Mouse (Mus musculus) hindbrain, embryonic 15.5 days (tissue): ENCODE measurements around the gene Gm2174. TPM values are rescaled to one million over a fixed set of nuclear protein-coding genes. Genes with fewer than 3 reads are reported as not detected.

Experiments used
- polyA plus RNA-seq: library from polyadenylated mRNA; unstranded; fragments of >200 nt; fragmentation: Nextera tagmentation; extraction: Ambion mirVana; gene quantifications from 2 replicates; pipeline ENCODE4 v1.2.1, GENCODE M21; 2015

Gm2174 gene
- polyA plus RNA-seq, 1 experiment from 2014 or later = 1.4 TPM

Other genes starting within 250 kb of the Gm2174 start
- gene Gm773, start 235.1 kb upstream of the Gm2174 start, polyA plus RNA-seq = not detected in 2 replicates
- gene Zfp449, start 101.6 kb upstream of the Gm2174 start, polyA plus RNA-seq = 5.0 and 6.0 TPM in 2 replicates
- 46.7 and 47.1 TPM in 2 replicates for gene Smim10l2a, start 73.4 kb upstream of the Gm2174 start, polyA plus RNA-seq
- 16.4 and 17.2 TPM in 2 replicates for gene Ints6l, start 6.9 kb downstream of the Gm2174 start, polyA plus RNA-seq
- not detected in 2 replicates for gene Gm10477, start 76.8 kb downstream of the Gm2174 start, polyA plus RNA-seq
- not detected in 2 replicates for gene Gm648, start 101.6 kb downstream of the Gm2174 start, polyA plus RNA-seq
- 53.6 and 55.3 TPM in 2 replicates for gene Mmgt1, start 150.1 kb downstream of the Gm2174 start, polyA plus RNA-seq
- gene Slc9a6, start 161.8 kb downstream of the Gm2174 start, polyA plus RNA-seq = 67.9 and 70.8 TPM in 2 replicates